Mouse (Mus musculus): ENCODE measurements around the gene Slc27a3.
A peak's percentile ranks its signal among the peaks of the same experiment; 100 is the strongest.

Gene Slc27a3

DNA sequence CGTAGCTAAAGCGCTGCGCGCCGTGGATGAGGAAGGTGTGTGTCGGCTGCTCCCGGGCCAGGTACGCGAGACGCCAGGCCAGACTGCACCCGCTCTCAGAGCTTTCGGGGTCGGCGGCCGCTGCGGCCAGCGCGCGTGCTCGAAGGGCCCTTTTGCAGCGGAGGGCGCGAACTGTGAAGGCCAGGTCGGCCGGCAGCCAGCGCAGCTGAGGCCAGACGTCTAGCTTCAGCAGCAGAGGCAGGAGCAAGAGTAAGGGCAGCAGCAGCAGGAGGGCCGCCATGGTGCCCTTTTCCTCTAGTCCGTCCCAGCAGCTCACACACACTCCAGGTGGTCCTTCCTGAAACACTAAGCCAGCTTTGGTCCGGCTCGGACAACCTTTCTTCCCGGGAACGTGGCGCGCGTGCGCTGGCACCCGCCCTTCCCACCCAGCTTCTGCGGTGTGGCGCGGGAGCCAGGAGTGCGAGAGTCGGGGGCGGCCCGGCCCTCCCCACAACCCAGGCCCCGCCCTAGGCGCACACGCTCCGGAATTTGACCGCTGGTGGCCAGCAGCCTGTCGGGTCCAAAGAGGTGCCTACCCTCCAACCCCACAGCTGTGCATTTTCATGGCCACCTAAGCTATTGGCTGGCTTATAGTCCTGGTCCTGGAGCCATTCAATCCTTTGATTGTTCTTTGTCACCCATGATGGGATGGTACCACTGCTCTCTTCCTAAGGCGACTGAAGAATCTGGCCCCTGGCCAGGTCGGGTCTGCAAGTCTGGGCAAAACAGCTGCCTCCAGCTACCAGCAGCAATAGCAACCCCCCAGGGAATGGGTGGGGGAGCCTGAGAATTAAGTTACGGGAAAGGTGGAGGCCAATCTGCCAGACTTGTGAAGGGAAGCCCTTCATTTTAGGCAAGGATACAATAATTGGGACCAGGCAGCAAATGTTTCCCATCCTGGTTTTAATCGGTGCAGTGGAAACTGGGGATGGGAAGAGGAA, at the start of gene Slc27a3:
Gene Slc27a3 (minus strand): TSS at position 428 of the 980 bp plus-strand sequence.
- no peak for DNase-seq (ENCODE audit: low spot score in 2 of 2)

DNA sequence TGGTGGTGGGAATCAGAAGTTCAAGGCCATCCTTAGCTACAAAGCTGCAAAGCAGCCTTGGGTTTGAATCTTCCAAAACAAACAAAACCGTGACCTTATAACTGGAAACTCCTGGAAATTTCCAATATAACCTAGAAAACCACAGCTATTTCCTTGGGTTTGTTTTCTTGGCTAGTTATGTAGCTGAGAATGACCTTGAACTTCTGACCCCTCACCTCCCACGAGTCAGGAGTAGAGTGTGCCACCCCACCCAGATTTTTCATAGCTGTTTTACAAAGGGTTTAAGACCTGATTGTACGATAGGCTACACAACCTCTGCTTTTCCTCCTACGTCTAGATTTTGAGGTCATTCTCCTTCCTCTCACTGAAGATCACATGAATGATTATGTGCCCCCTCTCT, 47.4 kb upstream of the Slc27a3 start:
- no peak for DNase-seq (ENCODE audit: low spot score in 2 of 2)

DNA sequence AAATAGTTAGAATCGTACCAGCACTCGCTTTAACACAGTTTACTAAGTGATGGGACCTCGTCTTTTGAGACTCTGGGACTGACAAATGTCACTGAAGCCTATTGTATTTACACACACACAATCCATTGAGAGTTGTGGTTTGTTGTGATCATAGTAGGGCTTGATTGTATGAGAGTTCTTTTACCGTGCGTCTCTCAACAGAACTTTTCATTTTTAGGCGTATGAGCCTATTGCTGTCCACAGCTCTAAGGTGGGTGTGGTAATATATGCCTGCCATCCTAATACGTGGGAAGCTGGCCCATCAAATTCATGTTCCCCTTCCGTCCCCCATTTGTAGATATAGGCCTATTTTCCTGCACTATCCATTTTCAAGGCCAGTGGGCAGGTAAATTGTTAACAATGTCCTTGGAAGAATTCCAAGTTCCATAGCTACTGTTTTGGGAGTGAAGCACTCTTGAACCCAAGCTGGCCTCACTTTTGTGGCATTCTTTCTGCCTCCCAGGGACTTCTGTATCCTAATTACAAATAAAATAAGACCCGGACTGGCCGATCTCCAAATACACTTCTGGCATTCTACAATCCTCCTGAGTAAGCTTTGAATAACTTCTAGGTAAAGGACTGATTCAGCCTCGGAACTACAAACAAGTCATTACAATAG, 44.5 kb upstream of the Slc27a3 start:
- no peak for DNase-seq (ENCODE audit: low spot score in 2 of 2)

DNA sequence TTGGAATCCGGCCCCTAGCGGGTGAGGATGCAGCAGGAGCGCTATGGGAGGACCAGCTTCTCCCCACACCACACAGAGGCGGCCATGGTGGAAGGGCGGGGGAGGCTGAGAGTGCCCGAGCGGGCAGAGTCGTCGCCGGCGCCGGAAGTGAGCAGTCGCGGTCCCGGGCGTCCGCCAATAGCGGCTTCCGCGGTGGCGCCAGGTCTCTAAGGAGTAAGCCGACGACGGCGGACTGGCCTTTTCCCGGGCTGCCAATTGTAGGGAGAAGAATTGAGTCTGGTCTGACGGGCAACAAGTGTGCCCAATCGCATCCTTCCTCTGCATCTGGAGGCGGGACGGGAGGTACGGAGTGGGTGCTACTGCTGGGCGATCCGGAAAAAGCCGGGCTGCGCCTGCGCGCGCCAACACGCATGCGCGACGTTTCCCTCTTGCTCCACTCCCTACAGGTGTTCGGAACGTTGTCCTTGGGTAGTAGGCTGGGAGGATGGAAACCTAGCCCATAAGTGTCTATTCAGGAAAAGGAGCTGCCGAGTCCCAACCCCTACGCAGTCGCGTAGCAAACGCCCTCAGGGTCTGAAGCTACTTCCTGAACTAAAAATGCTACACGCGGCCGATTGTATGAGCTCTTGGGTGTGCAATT, 43.8 kb upstream of the Slc27a3 start, which contains the start of gene Ints3:
Gene Ints3 (minus strand): TSS at position 242 of the 640 bp plus-strand sequence.
- peak; percentile 99 for DNase-seq (ENCODE audit: low spot score in 2 of 2)

DNA sequence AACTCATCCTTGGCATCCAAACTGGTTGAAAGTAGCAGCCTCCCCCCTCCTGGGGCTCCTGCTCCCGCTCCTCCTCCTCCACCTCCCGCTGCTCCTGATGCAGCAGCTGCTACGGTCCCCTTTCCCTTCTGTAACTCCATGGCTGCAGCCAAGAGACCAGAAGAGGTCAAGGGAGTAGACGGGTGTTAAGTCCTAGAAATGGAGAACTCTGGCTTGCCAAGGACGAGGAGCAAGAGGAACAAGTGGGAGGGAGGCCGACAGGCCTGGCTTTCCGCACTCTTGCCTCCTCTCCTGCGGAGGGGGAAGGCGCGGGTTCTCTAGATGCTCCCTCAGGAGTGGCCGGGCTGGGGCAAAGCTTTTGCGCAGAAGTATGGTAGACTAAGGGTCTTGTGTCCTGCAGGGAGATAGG, 43.1 kb upstream of the Slc27a3 start:
- DNase-seq (ENCODE audit: low spot score in 2 of 2): peak in 1 of 2 experiments; percentile 71

DNA sequence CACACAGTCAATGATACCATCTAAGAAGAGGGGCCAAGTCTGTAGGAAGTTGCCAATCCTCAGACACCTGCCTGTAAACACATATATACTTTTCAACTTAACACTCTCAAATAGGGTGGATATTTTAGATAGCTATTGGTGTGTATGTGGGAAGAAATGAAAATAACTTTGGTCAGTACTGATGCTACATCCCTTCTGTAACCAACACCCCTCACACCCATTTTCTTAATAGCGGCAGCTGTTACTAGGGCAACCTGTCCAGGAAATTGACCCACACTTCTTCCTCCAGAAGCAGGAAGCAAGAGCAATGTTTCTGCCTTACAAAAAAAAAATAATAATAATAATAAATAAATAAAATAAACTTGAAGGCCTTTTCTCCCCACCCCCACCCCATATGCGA, 42.6 kb upstream of the Slc27a3 start:
- DNase-seq (ENCODE audit: low spot score in 2 of 2): no peak

DNA sequence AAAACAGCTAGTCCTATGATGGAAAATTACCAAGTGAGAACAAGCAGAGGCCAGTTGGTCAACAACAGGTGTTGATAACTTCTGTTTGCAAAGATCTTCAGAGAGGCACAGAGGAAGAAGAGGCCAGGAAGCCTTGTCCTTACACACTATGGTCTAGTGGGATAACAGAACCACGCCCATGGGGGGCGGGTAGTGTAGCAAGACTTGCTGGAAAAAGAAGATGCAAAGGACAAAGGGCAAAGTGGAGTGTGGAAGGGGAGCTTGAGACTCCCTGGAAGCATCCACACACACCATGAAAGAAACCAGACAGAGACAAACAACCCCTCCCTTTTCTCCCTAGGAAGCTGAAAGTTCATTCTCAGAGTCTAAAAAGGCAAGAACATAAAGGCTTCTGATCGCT, 39.8 kb upstream of the Slc27a3 start:
- DNase-seq (ENCODE audit: low spot score in 2 of 2): no peak

DNA sequence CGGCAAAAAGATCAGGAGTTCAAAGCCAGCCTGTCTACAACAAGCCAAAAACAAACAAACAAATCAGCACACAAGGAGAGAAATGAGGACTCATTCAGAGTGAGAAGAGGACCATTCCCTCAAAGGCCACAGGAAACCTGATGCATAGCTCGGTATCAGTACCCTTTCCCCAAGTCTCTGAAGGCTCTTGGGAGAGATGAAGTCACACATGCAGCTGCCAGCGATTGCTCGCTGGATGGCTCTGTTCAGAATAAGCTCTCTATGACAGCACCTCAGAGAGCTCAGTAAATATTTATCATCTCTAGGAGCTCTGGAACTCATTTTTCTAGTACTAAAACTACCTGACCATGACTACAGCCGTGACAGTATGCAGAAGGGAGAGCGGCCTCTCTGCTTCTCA, 38.4 kb upstream of the Slc27a3 start:
- no peak for DNase-seq (ENCODE audit: low spot score in 2 of 2)

DNA sequence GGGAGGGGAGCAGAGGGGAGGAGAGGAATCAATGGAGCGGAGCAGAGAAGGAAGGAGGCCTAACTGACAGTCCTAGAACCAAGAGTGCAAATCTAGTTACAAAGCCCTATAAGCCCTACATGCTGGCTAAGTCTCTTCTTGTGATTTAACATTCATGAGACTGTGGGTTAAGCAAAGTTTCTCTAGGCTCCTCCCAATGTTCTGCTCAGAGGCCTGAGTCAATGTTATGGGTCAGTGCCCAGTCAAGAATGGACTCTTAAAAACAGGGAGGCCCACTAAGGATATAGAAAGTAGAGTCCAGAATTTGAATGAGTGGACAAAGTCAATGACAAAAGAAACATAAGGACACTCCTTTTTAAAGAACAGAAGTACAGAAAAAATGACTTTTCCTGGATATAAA, 37.8 kb upstream of the Slc27a3 start:
- no peak for DNase-seq (ENCODE audit: low spot score in 2 of 2)

DNA sequence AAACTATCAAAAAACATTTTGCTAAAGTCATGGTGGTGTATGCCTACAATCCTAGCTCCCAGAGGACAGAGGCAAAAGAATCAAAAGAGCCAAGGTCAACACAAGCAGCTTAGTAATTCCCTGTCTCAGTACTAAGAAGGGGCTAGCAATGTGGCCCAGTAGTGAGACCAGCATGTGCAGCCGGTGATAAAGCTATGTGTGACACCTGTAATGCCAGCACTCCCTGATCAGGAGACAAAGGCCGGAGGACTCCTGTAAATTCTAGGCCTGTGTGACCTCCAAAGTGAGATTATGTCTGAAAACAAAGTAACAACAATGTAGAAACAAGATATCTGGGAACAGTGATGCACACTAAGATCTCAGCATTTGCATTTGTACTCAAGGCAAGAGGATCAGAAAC, 35.8 kb upstream of the Slc27a3 start:
- DNase-seq (ENCODE audit: low spot score in 2 of 2): no peak

DNA sequence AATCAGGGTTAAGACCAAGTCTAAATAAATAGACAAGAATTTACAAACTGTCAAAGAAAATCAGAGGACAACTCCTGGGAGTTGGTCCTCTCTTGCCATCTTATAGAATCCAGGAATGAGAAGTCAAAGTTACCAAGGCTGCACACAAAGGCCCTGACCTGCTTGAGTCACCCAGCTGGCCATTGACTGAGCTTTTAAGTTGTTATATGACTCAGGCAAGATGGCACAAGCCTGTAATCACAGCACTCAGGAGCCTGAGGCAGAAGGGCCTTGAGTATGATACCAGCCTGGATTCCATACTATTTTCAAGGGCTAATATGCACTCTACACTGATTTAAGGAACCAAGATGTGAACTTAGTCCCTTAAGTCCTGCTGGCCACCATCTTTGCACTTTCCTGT, 33.8 kb upstream of the Slc27a3 start:
- no peak for DNase-seq (ENCODE audit: low spot score in 2 of 2)

DNA sequence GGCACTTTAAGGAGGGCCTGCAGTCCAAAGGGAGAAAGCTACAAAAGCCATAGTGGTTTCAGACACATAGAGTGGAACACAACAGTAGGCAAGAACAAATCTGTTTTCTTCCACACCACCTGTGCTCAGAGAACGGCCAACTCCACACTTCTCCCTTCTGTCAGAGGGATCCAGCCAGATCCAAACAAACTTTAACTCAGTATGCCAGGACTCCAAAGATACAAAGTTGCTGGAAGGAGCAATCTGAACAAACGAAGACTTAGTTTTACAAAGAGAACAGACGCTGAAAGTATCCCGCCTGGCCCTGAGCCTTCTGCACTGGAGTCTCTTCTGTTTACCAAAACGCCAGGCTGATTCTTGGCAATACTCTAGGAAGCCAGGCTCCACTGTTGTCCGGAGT, 31.0 kb upstream of the Slc27a3 start:
- no peak for DNase-seq (ENCODE audit: low spot score in 2 of 2)

DNA sequence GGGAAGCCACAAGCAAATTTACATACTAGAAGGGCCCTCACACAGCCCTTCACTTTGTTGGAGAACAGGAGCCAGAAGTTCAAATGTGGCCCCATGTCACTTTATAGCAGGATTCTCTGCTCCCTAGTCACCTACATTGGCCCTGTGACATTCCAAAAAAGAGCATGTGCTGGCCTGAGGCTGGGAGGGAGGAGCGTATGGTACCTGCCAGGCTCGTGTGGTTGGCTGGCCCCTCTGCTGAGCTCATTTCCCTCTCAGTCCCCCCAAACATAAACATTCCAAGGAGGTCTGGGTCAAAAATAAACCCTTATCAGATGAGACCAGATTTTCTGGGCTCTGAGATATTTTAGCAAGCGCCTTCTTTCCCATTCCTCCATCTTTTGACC, 23.3 kb upstream of the Slc27a3 start:
- no peak for DNase-seq (ENCODE audit: low spot score in 2 of 2)

DNA sequence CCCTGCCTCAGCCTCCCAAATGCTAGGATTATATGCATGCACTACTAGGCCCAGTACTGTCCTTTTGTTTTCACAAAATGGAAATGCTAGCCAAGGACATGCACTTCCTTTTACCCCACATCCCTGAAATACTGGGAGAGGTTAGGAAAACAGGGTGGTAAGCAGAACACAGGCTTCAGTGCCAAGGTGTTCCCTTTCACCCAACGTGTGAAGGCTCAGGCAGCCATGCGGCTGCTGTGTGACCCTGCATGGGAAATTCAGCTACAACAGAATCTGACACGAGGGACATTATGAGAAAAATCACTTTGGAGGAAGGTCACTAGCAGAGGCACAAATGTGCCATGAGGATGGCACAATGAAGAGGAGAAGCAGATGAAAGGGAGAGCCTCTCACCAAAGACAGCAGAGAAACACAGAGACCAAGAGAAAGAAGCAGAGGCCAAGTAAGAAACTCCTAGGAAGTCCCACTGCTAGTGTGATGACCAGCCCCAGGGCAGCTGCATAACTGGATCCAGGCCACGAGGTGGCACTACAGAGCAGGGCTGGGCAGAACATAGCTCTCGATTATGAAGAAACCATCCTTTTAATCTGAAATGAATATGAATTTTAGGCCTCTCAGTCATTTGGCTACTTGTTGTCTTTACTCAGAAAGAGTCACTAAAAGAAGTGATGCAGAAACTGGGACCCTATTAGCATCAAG, 22.7 kb upstream of the Slc27a3 start:
- peak; percentile 56 to 80 for DNase-seq (ENCODE audit: low spot score in 2 of 2)

DNA sequence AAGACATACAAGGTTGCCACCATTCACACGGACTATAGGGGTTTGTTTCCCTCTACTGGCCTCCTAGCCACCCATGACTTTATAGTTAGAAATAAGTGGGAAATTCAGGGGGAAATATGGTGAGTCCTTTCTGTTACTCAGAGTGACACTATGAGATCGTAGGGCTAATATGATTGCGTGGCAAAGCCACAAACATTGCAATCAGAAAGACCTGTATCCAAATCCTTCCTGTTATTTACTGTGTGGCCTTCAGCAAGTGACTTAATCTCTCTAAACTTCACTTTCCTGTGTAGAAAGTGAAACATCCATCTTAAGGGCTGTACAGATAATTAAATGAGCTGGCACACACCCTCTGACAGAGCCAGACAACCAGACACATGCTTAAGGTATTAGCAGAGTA, 19.0 kb upstream of the Slc27a3 start:
- DNase-seq (ENCODE audit: low spot score in 2 of 2): no peak

DNA sequence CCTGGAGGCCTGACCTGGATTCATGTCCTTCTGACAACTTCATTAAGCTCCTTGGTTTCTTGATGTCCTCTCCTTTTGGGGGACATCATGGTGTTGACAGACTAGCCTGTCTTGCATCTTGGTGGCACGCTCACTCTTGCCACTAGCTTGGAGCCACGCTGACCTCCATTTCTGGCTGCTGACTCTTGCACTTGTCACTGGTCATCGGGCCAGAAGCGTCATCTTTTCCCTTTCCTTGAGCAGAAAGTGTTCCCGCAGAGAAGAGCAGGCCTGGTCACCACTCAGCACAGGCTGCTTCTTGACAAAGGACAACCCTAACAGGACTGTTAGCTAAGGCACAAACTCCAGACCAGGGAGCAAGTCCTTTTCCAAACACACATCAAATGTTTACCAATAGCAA, 16.7 kb upstream of the Slc27a3 start:
- DNase-seq (ENCODE audit: low spot score in 2 of 2): no peak

DNA sequence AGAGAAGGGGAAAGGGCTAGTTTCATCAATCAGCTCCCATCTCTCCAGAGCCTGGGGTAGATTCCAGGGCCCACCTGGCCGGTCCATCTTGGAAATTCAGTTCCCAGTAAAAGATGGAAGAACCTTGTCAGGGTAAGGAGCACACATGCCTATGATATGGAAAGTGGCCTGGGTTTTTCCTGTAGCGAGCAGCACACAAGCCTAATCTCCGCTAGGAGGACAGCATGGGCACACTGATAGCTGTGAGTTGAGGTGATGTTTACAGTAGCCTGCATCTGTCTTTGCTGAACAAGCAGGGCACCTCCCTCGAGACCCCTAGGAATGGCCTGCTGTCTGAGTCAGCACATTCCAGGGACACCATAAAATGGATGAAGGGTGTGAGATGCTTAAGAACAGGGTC, 14.9 kb upstream of the Slc27a3 start:
- DNase-seq (ENCODE audit: low spot score in 2 of 2): no peak

DNA sequence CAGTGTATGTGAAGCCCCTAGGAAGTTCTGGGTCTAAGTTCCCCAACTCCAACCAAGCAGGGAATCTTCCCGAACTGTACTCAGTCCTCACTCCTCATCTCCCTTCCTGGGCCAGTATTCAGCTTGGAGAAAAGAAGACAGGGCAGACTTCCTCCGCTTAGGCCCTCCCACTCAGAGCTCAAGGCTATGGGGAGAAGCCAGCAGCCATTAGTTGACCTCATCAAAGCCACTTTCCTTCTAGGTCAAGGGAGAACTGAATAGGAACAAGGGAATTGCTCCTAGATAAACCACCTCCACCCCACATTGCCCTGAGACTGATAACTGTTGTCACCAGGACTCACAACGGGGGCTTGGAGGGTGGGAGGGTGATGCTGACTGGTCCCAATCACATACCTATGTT, 14.4 kb upstream of the Slc27a3 start:
- no peak for DNase-seq (ENCODE audit: low spot score in 2 of 2)

DNA sequence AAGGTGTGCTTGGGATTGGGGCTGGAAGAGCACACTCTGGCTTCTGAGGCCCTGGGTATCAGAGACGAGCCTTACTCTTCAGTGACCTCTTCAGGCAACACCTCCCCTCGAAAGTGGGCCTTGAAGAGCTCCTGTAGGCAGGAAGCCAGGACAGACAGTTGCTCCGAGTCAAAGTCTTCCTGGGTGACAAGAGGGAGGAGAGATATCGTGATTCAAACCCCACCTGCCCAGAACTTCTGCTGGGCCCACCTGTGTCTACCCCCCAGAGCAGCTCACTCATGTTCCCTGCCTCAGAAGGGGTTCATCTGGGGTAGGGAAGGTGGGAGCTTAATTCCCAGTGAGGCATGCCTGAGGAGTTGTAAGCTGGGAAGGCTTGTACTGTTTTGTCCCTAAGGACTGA, 11.3 kb upstream of the Slc27a3 start:
- no peak for DNase-seq (ENCODE audit: low spot score in 2 of 2)

DNA sequence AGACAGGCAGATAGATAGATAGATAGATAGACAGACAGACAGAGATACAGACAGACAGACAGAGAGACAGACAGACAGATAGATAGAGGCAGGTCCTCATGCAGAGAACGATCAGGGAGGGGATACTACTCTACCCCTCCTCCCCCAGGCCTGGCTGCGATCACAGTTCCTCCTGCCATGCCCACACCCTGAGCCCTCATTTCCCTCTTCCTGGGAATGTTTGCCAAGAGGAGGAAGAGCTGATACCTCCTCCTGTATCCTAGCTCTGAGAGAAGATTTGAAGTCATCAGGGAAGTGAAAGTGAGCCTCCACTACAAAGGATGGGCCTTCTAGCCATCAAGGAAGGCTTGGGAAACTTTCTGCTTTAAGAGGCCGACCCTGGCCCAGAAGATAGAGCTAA, 5.9 kb upstream of the Slc27a3 start:
- DNase-seq (ENCODE audit: low spot score in 2 of 2): no peak

DNA sequence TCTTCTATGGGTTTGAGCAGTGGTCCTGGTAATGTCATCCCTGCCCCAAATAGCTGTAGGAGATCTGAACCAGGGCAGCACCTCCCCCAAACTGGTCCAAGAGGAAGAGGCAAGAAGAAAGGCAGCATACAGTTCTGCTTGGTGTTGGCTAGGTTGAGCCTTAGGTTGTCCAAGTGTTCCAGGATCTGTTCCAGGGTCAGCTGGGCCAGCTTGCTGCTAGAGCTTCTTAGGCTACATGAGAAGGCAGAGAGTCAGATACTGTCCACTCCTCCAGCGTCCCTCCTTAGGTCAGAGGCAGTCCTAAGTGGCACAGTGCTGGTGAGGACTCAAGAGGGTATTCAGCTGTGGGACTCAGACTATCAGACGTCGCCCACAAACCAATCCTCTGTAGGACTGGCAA, 2.9 kb upstream of the Slc27a3 start:
- DNase-seq (ENCODE audit: low spot score in 2 of 2): no peak

DNA sequence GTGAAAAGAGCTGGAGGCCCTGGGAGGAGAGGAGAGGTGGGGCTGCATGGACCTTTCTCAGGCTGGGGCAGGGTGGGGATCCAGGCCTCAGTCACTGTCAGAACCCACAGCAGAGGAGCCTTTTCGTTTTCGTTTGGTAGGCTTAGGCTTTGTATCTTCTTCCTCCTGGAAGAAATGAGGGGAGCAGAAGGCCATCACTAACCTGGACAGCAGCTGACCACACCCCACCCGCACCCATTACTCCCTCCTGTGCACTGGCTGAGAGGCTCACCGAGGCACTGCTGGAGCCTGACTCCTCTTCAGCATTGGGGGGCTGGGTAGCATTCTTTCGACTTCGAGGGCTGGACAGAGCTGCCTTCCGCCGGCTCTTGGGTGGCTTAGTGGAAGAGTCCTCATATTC, 2.2 kb upstream of the Slc27a3 start:
- no peak for DNase-seq (ENCODE audit: low spot score in 2 of 2)

All from spleen, postnatal 10 days (tissue).